Mouse (Mus musculus): ENCODE results near the gene Senp6.

DNA sequence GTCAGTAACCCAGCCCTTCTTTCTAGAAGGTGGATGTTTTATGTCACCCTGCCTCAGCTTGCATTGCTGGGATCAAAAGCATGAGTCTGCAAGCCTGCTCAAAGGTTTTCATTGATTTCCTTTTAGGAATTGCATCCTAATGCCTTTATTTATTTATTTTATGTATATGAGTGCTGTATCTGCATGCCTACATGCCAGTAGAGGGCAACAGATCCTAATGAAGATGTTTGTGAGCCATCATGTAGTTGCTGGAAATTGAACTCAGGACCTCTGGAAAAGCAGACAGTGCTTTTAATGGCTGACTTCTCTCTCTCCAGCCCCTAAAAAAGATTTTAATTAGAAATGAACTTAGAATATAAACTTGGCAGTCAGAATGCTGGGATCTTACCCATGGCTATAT is 8.2 kb downstream of the Senp6 start:
- TF ChIP-seq POLR2A (IDR thresholded peaks at IDR 0.05; ENCODE audit: borderline replicate concordance, control insufficient read depth, low read depth, low read length) (no peak), CTCF (IDR thresholded peaks at IDR 0.05; ENCODE audit: control insufficient read depth, insufficient read depth, low read length) (no peak)
